Mouse (Mus musculus): Measurements from ENCODE around the gene Espn. TPM values are rescaled to one million over a fixed set of nuclear protein-coding genes. Genes with fewer than 3 reads are reported as not detected.

Gene Espn
- polyA plus RNA-seq, 1 experiment: 19.3 TPM

DNA sequence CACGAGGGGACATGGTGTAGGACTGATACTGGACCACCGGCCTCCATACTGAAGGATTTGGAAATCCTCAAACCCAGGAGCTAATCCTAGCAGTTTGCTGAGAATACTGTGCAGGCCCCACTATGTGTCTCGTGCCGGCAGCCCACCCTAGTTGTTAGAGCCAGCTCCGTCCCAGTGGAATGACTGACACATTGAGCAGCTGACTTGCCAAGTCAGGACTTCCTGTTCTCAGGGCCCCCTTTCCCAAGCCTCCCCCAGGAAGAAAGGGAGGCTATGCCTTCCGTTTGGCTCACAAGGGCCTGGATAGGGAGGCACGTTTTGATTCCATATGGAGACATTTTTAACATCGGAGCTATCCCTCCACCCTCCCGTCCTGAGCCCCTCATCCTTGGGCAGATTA, 62.0 kb downstream of the Espn start:
- peaks cover 7% of the 10 kb centered on the region for H3K4me1 ChIP-seq (ENCODE audit: control insufficient read depth, insufficient read depth, low read length)
- H3K27ac ChIP-seq (ENCODE audit: insufficient read depth, low read length): no peak overlapping the region
- H3K9me3 ChIP-seq (replicated peaks; ENCODE audit: control insufficient read depth, insufficient read depth, low read length, poor library complexity, severe bottlenecking): no peaks in the 10 kb centered on the region
- H3K36me3 ChIP-seq (ENCODE audit: control insufficient read depth, insufficient read depth, low read length, poor library complexity, severe bottlenecking): no peaks in the 10 kb centered on the region
- TF ChIP-seq POLR2A (IDR thresholded peaks at IDR 0.05; ENCODE audit: insufficient read depth, low read length): no peak
- TF ChIP-seq EP300 (IDR thresholded peaks at IDR 0.05; ENCODE audit: insufficient read depth, low read depth, low read length): no peak
- TF ChIP-seq CTCF (IDR thresholded peaks at IDR 0.05; ENCODE audit: low read depth, low read length): no peak
- no peaks in the 10 kb centered on the region for H3K27me3 ChIP-seq (ENCODE audit: control insufficient read depth, insufficient read depth, low read length, poor library complexity, severe bottlenecking)
- H3K9ac ChIP-seq (ENCODE audit: low read depth, poor library complexity, severe bottlenecking): no peak overlapping the region
- H3K4me3 ChIP-seq (ENCODE audit: low read depth, low read length): no peak overlapping the region

DNA sequence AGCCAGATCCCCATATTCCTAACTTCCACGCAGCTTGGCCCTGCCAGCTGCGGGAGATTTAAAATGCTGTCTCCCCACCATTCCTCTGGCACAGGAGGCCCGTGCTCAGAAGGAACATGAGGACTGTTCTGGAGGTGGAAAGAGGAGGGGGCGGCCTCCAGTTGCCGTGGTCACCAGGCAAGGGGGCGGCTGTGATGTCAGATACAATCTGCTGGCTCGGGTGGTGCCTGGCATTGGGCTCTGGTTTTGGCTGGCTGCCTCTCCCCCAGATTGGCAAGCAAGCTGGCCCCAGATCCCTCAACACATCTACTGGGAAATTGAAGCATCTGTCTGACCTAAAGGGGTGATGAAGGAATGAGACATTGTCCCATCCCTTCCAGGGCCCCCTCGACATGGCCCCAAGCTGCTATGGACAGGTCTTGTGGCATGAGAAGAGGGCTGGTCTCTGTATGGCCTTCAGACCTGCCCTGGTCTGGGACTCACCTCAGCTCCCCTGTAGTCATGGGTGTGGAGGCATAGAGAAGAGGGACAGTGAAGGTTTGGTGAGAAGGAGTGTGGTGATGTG, 63.5 kb downstream of the Espn start:
- TF ChIP-seq CTCF (IDR thresholded peaks at IDR 0.05; ENCODE audit: low read depth, low read length) (no peak), EP300 (IDR thresholded peaks at IDR 0.05; ENCODE audit: insufficient read depth, low read depth, low read length) (no peak), POLR2A (IDR thresholded peaks at IDR 0.05; ENCODE audit: insufficient read depth, low read length) (no peak)
- Histone ChIP-seq H3K27ac (ENCODE audit: insufficient read depth, low read length) (no peak overlapping the region), H3K4me1 (ENCODE audit: control insufficient read depth, insufficient read depth, low read length) (peaks cover 10% of the 10 kb centered on the region), H3K27me3 (ENCODE audit: control insufficient read depth, insufficient read depth, low read length, poor library complexity, severe bottlenecking) (no peaks in the 10 kb centered on the region), H3K36me3 (ENCODE audit: control insufficient read depth, insufficient read depth, low read length, poor library complexity, severe bottlenecking) (no peaks in the 10 kb centered on the region), H3K4me3 (ENCODE audit: low read depth, low read length) (peak overlapping the region; percentile 22), H3K9ac (ENCODE audit: low read depth, poor library complexity, severe bottlenecking) (peak overlapping the region; percentile 9; the same call in 1 of the 2 replicates), H3K9me3 (replicated peaks; ENCODE audit: control insufficient read depth, insufficient read depth, low read length, poor library complexity, severe bottlenecking) (no peaks in the 10 kb centered on the region)

DNA sequence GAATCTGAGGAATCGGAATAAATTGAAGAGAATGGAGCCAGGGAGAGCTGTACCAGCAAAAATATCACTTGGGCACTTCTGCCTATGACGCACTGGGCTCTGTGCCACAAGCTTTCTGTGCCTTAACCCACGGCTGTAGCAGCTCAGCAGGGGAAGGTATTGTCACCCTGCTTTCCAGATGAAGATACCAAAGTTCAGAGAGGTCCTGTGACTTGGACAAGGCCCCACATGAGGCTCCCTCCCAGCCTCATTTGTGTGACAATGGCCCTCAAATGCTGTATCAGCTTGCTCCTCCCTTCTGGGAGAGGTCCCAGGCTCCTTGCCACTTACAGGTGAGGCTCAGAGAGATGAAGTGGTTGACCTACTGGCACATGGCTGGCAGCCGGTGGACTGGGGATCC, 64.0 kb downstream of the Espn start:
- TF ChIP-seq EP300 (IDR thresholded peaks at IDR 0.05; ENCODE audit: insufficient read depth, low read depth, low read length): peak; percentile 91
- no peak for TF ChIP-seq POLR2A (IDR thresholded peaks at IDR 0.05; ENCODE audit: insufficient read depth, low read length)
- no peaks in the 10 kb centered on the region for H3K27me3 ChIP-seq (ENCODE audit: control insufficient read depth, insufficient read depth, low read length, poor library complexity, severe bottlenecking)
- no peaks in the 10 kb centered on the region for H3K9me3 ChIP-seq (replicated peaks; ENCODE audit: control insufficient read depth, insufficient read depth, low read length, poor library complexity, severe bottlenecking)
- H3K36me3 ChIP-seq (ENCODE audit: control insufficient read depth, insufficient read depth, low read length, poor library complexity, severe bottlenecking): no peaks in the 10 kb centered on the region
- H3K4me1 ChIP-seq (ENCODE audit: control insufficient read depth, insufficient read depth, low read length): peaks cover 13% of the 10 kb centered on the region
- H3K4me3 ChIP-seq (ENCODE audit: low read depth, low read length): peak overlapping the region; percentile 55
- H3K27ac ChIP-seq (ENCODE audit: insufficient read depth, low read length): no peak overlapping the region
- H3K9ac ChIP-seq (ENCODE audit: low read depth, poor library complexity, severe bottlenecking): peak overlapping the region; percentile 94

DNA sequence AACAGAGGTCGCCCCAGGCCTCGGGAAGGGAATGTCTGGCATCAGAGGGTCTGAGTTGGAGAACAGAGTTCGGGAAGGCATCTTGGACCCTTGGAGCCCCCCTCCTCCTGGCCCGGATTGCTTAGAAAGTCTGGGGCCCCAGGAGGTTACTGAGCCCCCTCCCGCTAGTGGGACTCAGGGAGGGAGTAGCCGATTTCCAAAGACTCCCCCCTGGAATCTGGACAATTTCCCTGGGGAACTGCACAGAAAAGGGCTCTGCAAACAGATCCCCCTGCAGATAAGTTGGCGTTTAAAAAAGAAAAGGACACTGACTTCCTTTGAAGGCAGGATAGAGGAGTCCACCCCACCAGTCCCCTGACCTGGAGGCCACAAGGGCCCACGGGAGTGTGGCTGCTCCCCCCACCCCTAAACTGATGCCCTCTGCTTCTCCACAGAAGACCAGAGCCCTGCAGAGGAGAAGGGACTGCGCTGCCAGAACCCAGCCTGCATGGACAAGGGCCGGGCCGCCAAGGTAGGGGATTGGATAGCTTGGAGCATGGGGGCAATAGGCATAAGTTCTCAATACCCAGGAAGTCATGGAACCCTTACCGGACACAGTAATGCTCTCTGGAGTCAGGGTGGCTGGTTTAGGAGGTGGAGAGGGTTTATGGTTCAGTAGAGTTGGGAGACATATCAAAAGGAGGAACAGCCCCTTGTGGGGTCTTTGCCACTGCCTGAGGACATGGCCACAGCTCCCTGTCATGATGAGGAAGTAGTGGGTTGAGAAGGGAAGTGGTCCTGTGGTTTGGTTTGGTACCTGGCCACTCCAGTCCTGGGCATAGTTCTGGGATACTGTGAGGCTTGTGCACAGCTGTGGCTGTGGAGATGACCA, 64.7 kb downstream of the Espn start:
- peaks cover 13% of the 10 kb centered on the region for H3K4me1 ChIP-seq (ENCODE audit: control insufficient read depth, insufficient read depth, low read length)

DNA sequence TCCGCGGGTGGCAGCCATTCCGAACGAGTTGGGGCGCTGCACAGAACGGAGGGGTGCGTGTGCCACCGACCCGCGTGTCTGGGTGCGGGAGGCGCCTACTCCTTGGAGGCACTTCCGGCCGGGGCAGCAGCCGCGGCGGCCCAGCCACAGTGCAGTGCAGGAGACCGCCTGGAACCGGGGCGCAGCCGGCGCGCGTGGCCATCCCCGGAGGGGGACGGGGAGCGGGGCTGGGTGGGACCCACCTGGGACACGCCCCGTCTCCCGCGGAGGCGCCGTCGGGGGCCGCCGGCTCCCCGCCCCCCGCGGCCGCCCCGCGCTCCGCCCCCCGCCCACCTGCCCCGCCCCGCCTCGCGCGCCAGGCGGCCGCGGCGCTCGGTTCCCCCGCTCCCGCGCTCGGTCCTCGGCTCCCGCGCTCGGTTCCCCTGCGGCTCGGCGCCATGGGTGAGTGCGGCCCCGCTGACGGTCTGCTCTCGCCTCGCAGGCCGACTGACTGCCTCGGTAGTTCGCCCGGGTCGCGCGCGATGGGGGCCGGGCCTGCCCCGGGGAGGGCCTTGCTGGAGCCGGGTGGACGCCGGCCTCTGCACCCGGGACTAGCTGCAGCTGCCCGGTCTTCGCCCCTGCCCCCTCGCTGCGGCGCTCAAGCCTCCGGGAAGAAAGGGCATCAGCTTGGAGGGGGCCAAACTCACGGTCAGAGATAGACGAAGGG, 65.5 kb downstream of the Espn start:
- H3K27ac ChIP-seq (ENCODE audit: insufficient read depth, low read length): no peak overlapping the region
- H3K4me1 ChIP-seq (ENCODE audit: control insufficient read depth, insufficient read depth, low read length): peaks cover 13% of the 10 kb centered on the region
- no peaks in the 10 kb centered on the region for H3K36me3 ChIP-seq (ENCODE audit: control insufficient read depth, insufficient read depth, low read length, poor library complexity, severe bottlenecking)
- 0 out of 2 replicates have a peak, but pooled peaks have one; percentile 11 for TF ChIP-seq EP300 (IDR thresholded peaks at IDR 0.05; ENCODE audit: insufficient read depth, low read depth, low read length)
- no peak for TF ChIP-seq CTCF (IDR thresholded peaks at IDR 0.05; ENCODE audit: low read depth, low read length)
- peak; percentile 22 for TF ChIP-seq POLR2A (IDR thresholded peaks at IDR 0.05; ENCODE audit: insufficient read depth, low read length)
- H3K27me3 ChIP-seq (ENCODE audit: control insufficient read depth, insufficient read depth, low read length, poor library complexity, severe bottlenecking): no peaks in the 10 kb centered on the region
- peak overlapping the region; percentile 94 for H3K9ac ChIP-seq (ENCODE audit: low read depth, poor library complexity, severe bottlenecking)
- peak overlapping the region; percentile 83 for H3K4me3 ChIP-seq (ENCODE audit: low read depth, low read length)
- H3K9me3 ChIP-seq (replicated peaks; ENCODE audit: control insufficient read depth, insufficient read depth, low read length, poor library complexity, severe bottlenecking): no peaks in the 10 kb centered on the region

More for the DNA sequence above, 64.7 kb downstream of the Espn start:
- Histone ChIP-seq H3K9ac (ENCODE audit: low read depth, poor library complexity, severe bottlenecking) (peak overlapping the region; percentile 94), H3K27me3 (ENCODE audit: control insufficient read depth, insufficient read depth, low read length, poor library complexity, severe bottlenecking) (no peaks in the 10 kb centered on the region), H3K4me3 (ENCODE audit: low read depth, low read length) (peak overlapping the region; percentile 76), H3K9me3 (replicated peaks; ENCODE audit: control insufficient read depth, insufficient read depth, low read length, poor library complexity, severe bottlenecking) (no peaks in the 10 kb centered on the region), H3K27ac (ENCODE audit: insufficient read depth, low read length) (no peak overlapping the region), H3K36me3 (ENCODE audit: control insufficient read depth, insufficient read depth, low read length, poor library complexity, severe bottlenecking) (no peaks in the 10 kb centered on the region)
- TF ChIP-seq POLR2A (IDR thresholded peaks at IDR 0.05; ENCODE audit: insufficient read depth, low read length) (no peak), EP300 (IDR thresholded peaks at IDR 0.05; ENCODE audit: insufficient read depth, low read depth, low read length) (no peak), CTCF (IDR thresholded peaks at IDR 0.05; ENCODE audit: low read depth, low read length) (no peak)
